Mouse (Mus musculus): Measurements from ENCODE around the gene Polr2f. TPM values are rescaled to one million over a fixed set of nuclear protein-coding genes. Genes with fewer than 3 reads are reported as not detected.

Polr2f gene
- polyA plus RNA-seq, 2 experiments = 192 to 334 TPM

- peaks cover 8% of the 10 kb centered on the region; the same call in 1 of the 2 replicates for H3K36me3 ChIP-seq (ENCODE audit: control insufficient read depth, insufficient read depth, low read length)
- no peak for ATAC-seq (ENCODE audit: low FRiP score, low read depth)
- H3K27me3 ChIP-seq (ENCODE audit: control insufficient read depth, insufficient read depth, low read length) = no peaks in the 10 kb centered on the region
- no peak overlapping the region for H3K4me2 ChIP-seq (replicated peaks; ENCODE audit: low read depth, low read length, severe bottlenecking)
- 62% methylated on average over 10 of the region's 10 CpGs for WGBS
- H3K4me1 ChIP-seq (ENCODE audit: control insufficient read depth, insufficient read depth, low read length) = peaks cover 16% of the 10 kb centered on the region
- no peaks in the 10 kb centered on the region for H3K9me3 ChIP-seq (ENCODE audit: control insufficient read depth, low read length)
- no peak for TF ChIP-seq POLR2A (IDR thresholded peaks at IDR 0.05; ENCODE audit: borderline replicate concordance, extremely low read depth, insufficient read depth, insufficient read length)
- no peak overlapping the region for H3K27ac ChIP-seq (replicated peaks; ENCODE audit: low read depth, low read length)
- DNase-seq (ENCODE audit: low spot score) = no peak
- H3K4me3 ChIP-seq (replicated peaks; ENCODE audit: low read length) = no peak overlapping the region
- no peak overlapping the region for H3K9ac ChIP-seq (ENCODE audit: low read depth, low read length, severe bottlenecking)
These were observed 1.2 kb upstream of the Polr2f start for GRCm38 (mm10) chr15:79139640-79140039.

GRCm38 (mm10) chr15:79141566-79141917 is 733 bp downstream of the Polr2f start:
- 0 out of 2 replicates have a peak, but pooled peaks cover 4% of the 10 kb centered on the region for H3K4me1 ChIP-seq (ENCODE audit: control insufficient read depth, insufficient read depth, low read length)
- ATAC-seq (ENCODE audit: low FRiP score, low read depth) (peak; percentile 29; the same call in 1 of the 2 replicates), DNase-seq (ENCODE audit: low spot score) (no peak)
- peaks cover 22% of the 10 kb centered on the region for H3K36me3 ChIP-seq (ENCODE audit: control insufficient read depth, insufficient read depth, low read length)
- no peak for TF ChIP-seq POLR2A (IDR thresholded peaks at IDR 0.05; ENCODE audit: borderline replicate concordance, extremely low read depth, insufficient read depth, insufficient read length)
- H3K27me3 ChIP-seq (ENCODE audit: control insufficient read depth, insufficient read depth, low read length) = no peaks in the 10 kb centered on the region
- no peak overlapping the region for H3K27ac ChIP-seq (replicated peaks; ENCODE audit: low read depth, low read length)
- peak overlapping the region; percentile 88 for H3K4me3 ChIP-seq (replicated peaks; ENCODE audit: low read length)
- peak overlapping the region; percentile 68 for H3K9ac ChIP-seq (ENCODE audit: low read depth, low read length, severe bottlenecking)
- no peaks in the 10 kb centered on the region for H3K9me3 ChIP-seq (ENCODE audit: control insufficient read depth, low read length)
- under 1% methylated on average over 7 of the region's 7 CpGs for WGBS
- H3K4me2 ChIP-seq (replicated peaks; ENCODE audit: low read depth, low read length, severe bottlenecking) = peak overlapping the region; percentile 96

- 81% methylated on average over 12 of the region's 12 CpGs for WGBS
- H3K4me2 ChIP-seq (replicated peaks; ENCODE audit: low read depth, low read length, severe bottlenecking) = no peak overlapping the region
- TF ChIP-seq POLR2A (IDR thresholded peaks at IDR 0.05; ENCODE audit: borderline replicate concordance, extremely low read depth, insufficient read depth, insufficient read length) = no peak
- H3K9me3 ChIP-seq (ENCODE audit: control insufficient read depth, low read length) = no peaks in the 10 kb centered on the region
- no peak overlapping the region for H3K27ac ChIP-seq (replicated peaks; ENCODE audit: low read depth, low read length)
- ATAC-seq (ENCODE audit: low FRiP score, low read depth) (no peak), DNase-seq (ENCODE audit: low spot score) (no peak)
- 0 out of 2 replicates have a peak, but pooled peaks cover 4% of the 10 kb centered on the region for H3K4me1 ChIP-seq (ENCODE audit: control insufficient read depth, insufficient read depth, low read length)
- no peaks in the 10 kb centered on the region for H3K27me3 ChIP-seq (ENCODE audit: control insufficient read depth, insufficient read depth, low read length)
- no peak overlapping the region for H3K4me3 ChIP-seq (replicated peaks; ENCODE audit: low read length)
- H3K9ac ChIP-seq (ENCODE audit: low read depth, low read length, severe bottlenecking) = no peak overlapping the region
- peaks cover 40% of the 10 kb centered on the region for H3K36me3 ChIP-seq (ENCODE audit: control insufficient read depth, insufficient read depth, low read length)
These were observed 2.5 kb downstream of the Polr2f start for GRCm38 (mm10) chr15:79143316-79143715.

- Histone ChIP-seq H3K27me3 (ENCODE audit: control insufficient read depth, insufficient read depth, low read length) (no peaks in the 10 kb centered on the region), H3K9ac (ENCODE audit: low read depth, low read length, severe bottlenecking) (no peak overlapping the region), H3K4me3 (replicated peaks; ENCODE audit: low read length) (no peak overlapping the region), H3K4me1 (ENCODE audit: control insufficient read depth, insufficient read depth, low read length) (0 out of 2 replicates have a peak, but pooled peaks cover 4% of the 10 kb centered on the region), H3K9me3 (ENCODE audit: control insufficient read depth, low read length) (no peaks in the 10 kb centered on the region), H3K4me2 (replicated peaks; ENCODE audit: low read depth, low read length, severe bottlenecking) (no peak overlapping the region), H3K36me3 (ENCODE audit: control insufficient read depth, insufficient read depth, low read length) (peaks cover 46% of the 10 kb centered on the region), H3K27ac (replicated peaks; ENCODE audit: low read depth, low read length) (no peak overlapping the region)
- TF ChIP-seq POLR2A (IDR thresholded peaks at IDR 0.05; ENCODE audit: borderline replicate concordance, extremely low read depth, insufficient read depth, insufficient read length) = no peak
- WGBS = 82% methylated on average over 8 of the region's 8 CpGs
- ATAC-seq (ENCODE audit: low FRiP score, low read depth) = no peak
- DNase-seq (ENCODE audit: low spot score) = no peak
These were observed 3.2 kb downstream of the Polr2f start for GRCm38 (mm10) chr15:79144021-79144420.

GRCm38 (mm10) chr15:79145522-79145921 is 4.7 kb downstream of the Polr2f start:
- Histone ChIP-seq H3K4me1 (ENCODE audit: control insufficient read depth, insufficient read depth, low read length) (0 out of 2 replicates have a peak, but pooled peaks cover 4% of the 10 kb centered on the region), H3K9ac (ENCODE audit: low read depth, low read length, severe bottlenecking) (no peak overlapping the region), H3K36me3 (ENCODE audit: control insufficient read depth, insufficient read depth, low read length) (peaks cover 57% of the 10 kb centered on the region), H3K27me3 (ENCODE audit: control insufficient read depth, insufficient read depth, low read length) (no peaks in the 10 kb centered on the region), H3K9me3 (ENCODE audit: control insufficient read depth, low read length) (no peaks in the 10 kb centered on the region), H3K4me3 (replicated peaks; ENCODE audit: low read length) (no peak overlapping the region), H3K27ac (replicated peaks; ENCODE audit: low read depth, low read length) (no peak overlapping the region), H3K4me2 (replicated peaks; ENCODE audit: low read depth, low read length, severe bottlenecking) (no peak overlapping the region)
- no peak for DNase-seq (ENCODE audit: low spot score)
- WGBS = 88% methylated on average over 7 of the region's 7 CpGs
- ATAC-seq (ENCODE audit: low FRiP score, low read depth) = no peak
- TF ChIP-seq POLR2A (IDR thresholded peaks at IDR 0.05; ENCODE audit: borderline replicate concordance, extremely low read depth, insufficient read depth, insufficient read length) = no peak

- DNase-seq (ENCODE audit: low spot score) = peak; percentile 85
- Histone ChIP-seq H3K4me2 (replicated peaks; ENCODE audit: low read depth, low read length, severe bottlenecking) (no peak overlapping the region), H3K9me3 (ENCODE audit: control insufficient read depth, low read length) (no peaks in the 10 kb centered on the region), H3K9ac (ENCODE audit: low read depth, low read length, severe bottlenecking) (no peak overlapping the region), H3K4me3 (replicated peaks; ENCODE audit: low read length) (no peak overlapping the region), H3K4me1 (ENCODE audit: control insufficient read depth, insufficient read depth, low read length) (no peaks in the 10 kb centered on the region), H3K36me3 (ENCODE audit: control insufficient read depth, insufficient read depth, low read length) (peaks cover 83% of the 10 kb centered on the region), H3K27ac (replicated peaks; ENCODE audit: low read depth, low read length) (no peak overlapping the region), H3K27me3 (ENCODE audit: control insufficient read depth, insufficient read depth, low read length) (no peaks in the 10 kb centered on the region)
- ATAC-seq (ENCODE audit: low FRiP score, low read depth) = peak; percentile 62; the same call in 1 of the 2 replicates
- no peak for TF ChIP-seq POLR2A (IDR thresholded peaks at IDR 0.05; ENCODE audit: borderline replicate concordance, extremely low read depth, insufficient read depth, insufficient read length)
- WGBS = 52% methylated on average over 7 of the region's 7 CpGs
These were observed 7.7 kb downstream of the Polr2f start for GRCm38 (mm10) chr15:79148533-79148932.

Measured in limb, embryonic 14.5 days (tissue).